Mouse (Mus musculus): Measurements from ENCODE around the gene L3mbtl2.

Gene L3mbtl2

GRCm38 (mm10) chr15:81708991-81709390 is 45.3 kb downstream of the L3mbtl2 start:
- DNase-seq (ENCODE audit: low spot score in 2 of 2), result no peak

DNA sequence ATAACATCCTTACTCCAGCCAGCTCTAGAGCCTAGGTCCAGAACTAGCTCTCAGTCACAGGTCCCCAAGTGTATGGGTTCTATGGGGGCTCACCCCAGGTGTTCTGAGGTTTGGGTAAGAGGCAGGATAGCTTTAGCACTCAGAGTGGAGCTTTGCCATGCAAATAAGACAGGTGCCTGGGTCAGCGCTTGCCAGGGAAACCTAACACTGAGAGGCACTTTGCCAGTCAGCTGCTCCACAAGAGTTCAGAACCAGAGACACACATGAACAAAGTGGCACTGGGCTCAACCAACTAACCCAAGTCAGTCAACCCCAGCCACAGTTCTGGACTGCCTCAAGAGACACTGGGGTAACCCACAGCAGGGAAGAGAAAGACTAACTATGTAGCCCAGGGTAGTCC is 46.0 kb downstream of the L3mbtl2 start:
- no peak for DNase-seq (ENCODE audit: low spot score in 2 of 2)

DNA sequence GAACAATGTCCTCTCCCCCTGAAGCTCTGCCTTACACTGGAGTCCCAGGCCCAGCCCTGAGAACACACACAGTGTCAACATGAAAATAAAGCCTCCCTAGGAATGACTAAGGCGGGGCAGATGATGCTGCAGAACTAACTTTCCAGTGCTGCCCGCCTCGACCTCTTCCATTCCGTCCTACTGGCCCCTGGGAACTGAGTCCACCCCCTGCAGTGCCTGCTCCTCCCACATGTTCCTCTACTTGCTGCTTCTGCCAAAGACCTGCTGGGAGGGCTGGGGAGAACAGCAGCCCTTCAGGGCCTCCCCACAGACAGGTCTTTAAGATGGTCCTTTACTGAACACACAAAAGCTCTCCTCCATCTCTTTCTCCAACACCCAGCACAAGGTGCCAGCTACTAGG is 47.1 kb downstream of the L3mbtl2 start:
- DNase-seq (ENCODE audit: low spot score in 2 of 2), result no peak

- no peak for DNase-seq (ENCODE audit: low spot score in 2 of 2)
Measured at GRCm38 (mm10) chr15:81713742-81714141, 50.1 kb downstream of the L3mbtl2 start.

- no peak for DNase-seq (ENCODE audit: low spot score in 2 of 2)
Measured at GRCm38 (mm10) chr15:81718336-81719138, 54.8 kb downstream of the L3mbtl2 start.

DNA sequence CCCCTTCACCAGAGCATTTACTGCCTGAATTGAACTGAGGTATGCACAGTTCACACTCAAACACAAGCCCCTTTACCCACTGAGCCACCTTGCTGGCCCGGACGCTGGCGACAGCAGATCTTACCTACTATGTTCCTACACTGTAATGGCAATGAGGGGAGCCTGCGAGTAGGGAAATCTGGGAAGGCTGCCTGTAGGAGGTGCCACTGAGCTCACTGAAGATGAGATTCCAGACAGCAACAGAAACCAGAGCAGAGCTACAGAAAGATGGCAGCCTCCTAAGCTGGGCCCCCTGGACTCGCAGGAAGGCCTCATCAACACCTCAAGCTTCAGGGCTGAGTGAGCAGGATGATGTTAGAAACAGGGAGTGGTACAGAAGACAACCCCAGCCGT is 55.4 kb downstream of the L3mbtl2 start:
- no peak for DNase-seq (ENCODE audit: low spot score in 2 of 2)

GRCm38 (mm10) chr15:81722361-81722760 is 58.7 kb downstream of the L3mbtl2 start:
- no peak for DNase-seq (ENCODE audit: low spot score in 2 of 2)

DNA sequence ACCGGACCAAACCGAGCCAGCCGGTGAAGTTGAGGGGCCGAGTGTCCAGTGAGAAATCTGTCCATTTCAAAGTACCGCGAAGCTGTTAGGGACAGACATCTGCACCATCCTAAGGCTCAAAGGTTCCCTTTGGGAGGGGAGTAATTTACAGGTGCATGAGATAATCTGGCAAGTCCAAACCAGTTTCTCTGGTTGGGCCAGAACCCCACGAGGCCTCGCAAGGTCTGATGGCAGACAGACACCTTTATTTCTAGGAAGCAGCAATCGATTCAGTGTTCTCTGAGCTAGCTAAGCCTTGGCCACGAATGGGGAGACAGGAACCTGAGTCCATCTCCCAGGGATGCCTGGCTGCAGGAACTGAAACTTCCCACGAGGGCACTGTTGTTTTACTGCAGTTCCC is 60.0 kb downstream of the L3mbtl2 start:
- DNase-seq (ENCODE audit: low spot score in 2 of 2), result no peak

- no peak for DNase-seq (ENCODE audit: low spot score in 2 of 2)
Measured at GRCm38 (mm10) chr15:81725965-81726364, 62.3 kb downstream of the L3mbtl2 start.

DNA sequence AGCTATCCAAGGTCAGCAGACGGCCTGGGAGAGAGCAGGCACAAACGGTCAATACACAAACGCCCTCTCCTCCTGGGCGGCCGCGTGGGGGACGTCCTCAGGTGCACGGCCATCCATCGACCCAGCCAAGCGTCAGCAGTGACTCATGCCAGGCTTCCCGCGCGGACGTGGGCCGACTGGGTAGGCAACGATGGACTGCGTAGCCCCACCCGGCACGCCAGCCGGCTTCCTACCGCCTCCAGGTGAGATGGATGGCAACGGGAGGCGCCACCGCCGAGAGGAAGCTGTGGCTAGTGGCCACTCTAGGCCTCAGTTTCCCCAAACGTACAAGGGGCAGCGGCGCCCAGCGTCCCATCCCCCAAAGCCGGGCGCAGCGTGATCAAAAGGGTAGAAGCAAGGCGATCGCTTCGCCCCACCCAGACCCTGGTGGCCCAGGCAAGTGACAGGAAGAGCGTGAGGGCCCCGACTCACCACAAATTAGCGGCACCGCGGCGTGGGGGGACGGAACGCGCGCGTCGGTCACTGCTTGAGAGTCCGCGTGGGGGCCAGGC is 65.6 kb downstream of the L3mbtl2 start:
- DNase-seq (ENCODE audit: low spot score in 2 of 2), result peak; percentile 26 to 31

DNA sequence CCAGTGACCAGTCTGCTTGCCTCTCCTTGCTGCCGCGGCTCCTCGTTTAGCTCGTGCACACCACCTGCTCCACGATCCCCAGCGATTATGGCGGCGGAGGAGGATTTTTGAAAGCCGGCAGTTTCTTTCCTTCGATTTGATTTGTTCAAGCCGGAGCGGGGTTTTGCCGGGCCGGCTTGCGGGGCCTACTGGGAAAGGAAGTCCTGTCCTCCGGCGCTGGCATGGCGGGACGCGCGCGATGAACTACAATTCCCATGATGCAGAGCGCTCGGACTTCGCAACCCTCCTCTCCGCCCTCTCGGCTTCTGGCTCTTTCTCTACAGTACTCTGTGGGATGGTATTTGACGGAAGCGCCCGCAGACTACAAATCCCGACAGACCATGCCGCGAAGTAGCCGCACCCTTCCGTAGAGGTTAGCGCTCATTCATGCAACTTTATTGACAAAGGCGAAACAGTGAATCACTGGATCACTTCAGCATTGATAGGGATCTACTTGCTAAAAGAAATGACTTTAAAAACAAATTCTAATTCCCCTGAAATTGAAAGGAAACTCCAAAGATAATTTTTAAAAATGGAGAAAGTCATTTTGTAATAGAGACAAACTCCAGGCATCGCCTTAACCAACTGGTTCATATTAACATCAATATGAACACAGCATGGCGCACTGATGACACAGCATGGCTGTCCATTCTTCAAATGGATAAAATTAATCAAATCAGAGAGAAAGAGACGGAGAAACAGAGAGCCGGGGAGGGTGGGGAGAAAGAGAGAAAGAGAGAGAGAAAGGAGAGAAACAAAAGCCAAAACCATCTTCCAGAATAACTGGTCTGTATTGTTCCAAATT is 66.3 kb downstream of the L3mbtl2 start:
- DNase-seq (ENCODE audit: low spot score in 2 of 2), result peak; percentile 99

GRCm38 (mm10) chr15:81735075-81735474 is 71.4 kb downstream of the L3mbtl2 start:
- no peak for DNase-seq (ENCODE audit: low spot score in 2 of 2)

Data from spleen, postnatal 36 days (tissue).